Mouse (Mus musculus) liver, embryonic 16.5 days (tissue): ENCODE measurements around the gene Rundc1. TPM values are rescaled to one million over a fixed set of nuclear protein-coding genes. Genes with fewer than 3 reads are reported as not detected.
"Not testable (repeated sequence)": the region's sequence is repeated elsewhere in the genome, so short reads cannot be mapped to it uniquely, and the experiment has no call there.

Experiments used
- ATAC-seq: fragments of 200-750 bp; cut with Nextera tagmentation; 2 replicates; pipeline ENCODE4 v1.8.0; 2017; ENCODE audit warnings: low read depth, mild to moderate bottlenecking, moderate number of reproducible peaks, moderate library complexity
- H3K27ac ChIP-seq: fragments of 300-500 bp; sonication (generic); 2 replicates; pipeline ENCODE4 v1.5.1; 2014; ENCODE audit warnings: mild to moderate bottlenecking, low read length
- H3K27me3 ChIP-seq: fragments of 300-500 bp; sonication (generic); 2 replicates; pipeline ENCODE4 v1.6.1; 2014; ENCODE audit warnings: low read depth, low read length, mixed read lengths; ENCODE audit not compliant: control insufficient read depth, insufficient read depth
- H3K36me3 ChIP-seq: fragments of 300-500 bp; sonication (generic); 2 replicates; pipeline ENCODE4 v1.6.1; 2014; ENCODE audit warnings: mild to moderate bottlenecking; ENCODE audit not compliant: control insufficient read depth, insufficient read depth
- H3K4me1 ChIP-seq: fragments of 300-500 bp; sonication (generic); 2 replicates; pipeline ENCODE4 v1.6.1; 2014; ENCODE audit warnings: low read depth, low read length, mixed read lengths; ENCODE audit not compliant: control insufficient read depth
- H3K4me2 ChIP-seq: fragments of 300-500 bp; sonication (generic); 2 replicates; pipeline ENCODE4 v1.6.1; 2014; ENCODE audit warnings: low read depth, low read length, mixed read lengths
- H3K4me3 ChIP-seq: fragments of 300-500 bp; sonication (generic); 2 replicates; pipeline ENCODE4 v1.5.1; 2014; ENCODE audit warnings: low read depth, mild to moderate bottlenecking, low read length
- H3K9ac ChIP-seq: fragments of 300-500 bp; sonication (generic); 2 replicates; pipeline ENCODE4 v1.6.1; 2014; ENCODE audit warnings: low read depth, low read length
- H3K9me3 ChIP-seq: fragments of 300-500 bp; sonication (generic); replicated peaks from 2 replicates; pipeline ENCODE4 v1.6.1; 2016; ENCODE audit warnings: low read length; ENCODE audit not compliant: control insufficient read depth
- WGBS: fragments of 180-500 bp; shearing (Covaris S2); extraction: QIAGEN DNeasy Blood & Tissue Kit; methylation state at CpG from one replicate; pipeline ENCODE4 v1.1.7; 2014; ENCODE audit not compliant: insufficient replicate concordance; 5-methylcytosine and 5-hydroxymethylcytosine counted together
- polyA plus RNA-seq: library from polyadenylated mRNA; unstranded; fragments of >200 nt; fragmentation: Nextera tagmentation; extraction: Ambion mirVana; gene quantifications from 2 replicates; pipeline ENCODE4 v1.2.1, GENCODE M21; 2015

Rundc1 gene
- polyA plus RNA-seq, 1 experiment from 2014 or later: 4.7 TPM

DNA sequence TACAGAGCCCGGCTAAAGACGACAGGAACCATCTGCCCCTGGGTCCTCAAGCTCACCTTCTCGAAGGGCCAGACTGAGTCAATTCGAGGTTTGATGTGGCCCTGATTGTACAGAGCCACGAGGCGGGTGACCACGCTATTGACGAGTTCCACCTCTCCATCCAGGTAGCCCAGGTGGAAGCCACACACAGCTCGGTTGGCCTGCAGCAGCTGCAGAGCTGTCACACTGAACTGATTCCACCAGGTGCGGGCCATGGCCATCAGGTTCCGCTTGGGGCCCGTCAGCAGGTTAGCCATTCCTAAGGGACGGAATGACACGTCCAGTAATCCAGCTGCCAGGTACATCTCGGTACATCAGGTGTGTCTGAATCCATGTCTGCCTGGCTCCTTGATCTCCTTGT lies 35.4 kb downstream of the Rundc1 start:
- no peak for ATAC-seq
- Histone ChIP-seq H3K9ac (no peak overlapping the region), H3K4me3 (no peak overlapping the region), H3K4me2 (no peak overlapping the region), H3K27me3 (peaks cover 14% of the 10 kb centered on the region), H3K4me1 (peaks cover 30% of the 10 kb centered on the region), H3K27ac (no peak overlapping the region), H3K36me3 (no peaks in the 10 kb centered on the region; the same call in 1 of the 2 replicates), H3K9me3 (no peaks in the 10 kb centered on the region)
- 80% methylated on average over 15 of the region's 15 CpGs for WGBS

DNA sequence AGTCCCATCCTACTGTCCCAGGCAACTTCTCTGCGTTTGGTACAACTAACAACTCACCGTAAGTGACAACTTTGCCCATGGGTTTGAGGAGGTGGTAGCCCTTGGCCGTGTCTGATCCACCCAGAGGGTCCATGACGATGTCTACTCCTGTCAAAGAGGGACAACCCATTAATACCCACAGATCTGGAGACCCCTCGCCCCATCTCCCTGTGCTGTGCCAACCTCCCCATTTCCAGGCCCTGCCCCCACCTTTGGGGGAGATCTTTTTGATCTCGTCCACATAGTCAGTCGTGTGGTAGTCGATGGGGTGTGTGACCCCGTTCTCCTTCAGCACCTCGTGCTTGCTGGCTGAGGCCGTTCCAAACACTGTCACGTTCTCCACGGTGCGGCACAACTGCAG lies 37.3 kb downstream of the Rundc1 start:
- WGBS: 76% methylated on average over 14 of the region's 14 CpGs
- no peak overlapping the region for H3K4me3 ChIP-seq
- H3K27me3 ChIP-seq: peaks cover 29% of the 10 kb centered on the region
- H3K9me3 ChIP-seq: no peaks in the 10 kb centered on the region
- no peak for ATAC-seq
- no peaks in the 10 kb centered on the region; the same call in 1 of the 2 replicates for H3K36me3 ChIP-seq
- no peak overlapping the region for H3K4me2 ChIP-seq
- no peak overlapping the region for H3K27ac ChIP-seq
- no peak overlapping the region for H3K9ac ChIP-seq
- H3K4me1 ChIP-seq: peaks cover 45% of the 10 kb centered on the region

DNA sequence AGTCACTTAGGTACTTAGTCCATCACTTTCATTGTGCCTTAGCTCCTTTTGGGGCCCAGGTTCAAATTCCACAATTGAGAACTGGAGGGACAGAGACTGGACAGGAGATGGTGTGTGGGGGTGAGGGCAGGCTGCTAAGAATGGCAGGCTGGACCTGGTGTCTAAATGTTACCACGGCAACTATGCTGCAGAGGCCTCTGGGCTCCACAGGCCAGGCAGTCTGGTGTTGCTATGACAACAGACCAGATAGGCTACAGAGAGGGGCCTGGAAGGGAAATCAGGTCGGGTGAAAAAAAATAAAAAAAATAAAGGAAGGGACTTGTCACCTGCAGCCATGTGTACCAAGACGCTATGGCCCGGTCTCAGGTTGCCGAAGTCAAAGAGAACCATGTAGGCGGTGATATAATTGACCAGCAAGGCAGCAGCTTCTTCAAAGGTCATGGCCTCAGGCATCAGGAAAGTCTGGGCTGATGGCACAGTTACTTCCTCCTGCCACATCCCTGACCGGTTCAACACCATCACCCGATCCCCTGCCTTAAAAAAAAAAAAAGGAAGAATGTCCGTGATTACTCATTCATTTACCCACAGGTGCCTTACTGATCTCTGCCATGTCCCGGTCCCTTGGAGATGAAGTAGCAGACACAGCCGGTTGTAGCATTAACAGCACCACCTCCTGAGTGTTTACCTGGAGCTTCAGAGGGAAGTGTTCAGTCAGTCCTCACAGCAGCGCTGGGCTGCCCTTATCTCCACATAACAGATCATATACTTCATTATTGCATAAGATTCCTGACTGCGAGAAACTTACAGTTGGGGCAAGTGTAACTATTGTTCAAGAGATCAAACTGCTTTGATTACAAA lies 37.9 kb downstream of the Rundc1 start:
- Histone ChIP-seq H3K9ac (peak overlapping the region; percentile 21; the same call in 1 of the 2 replicates), H3K36me3 (no peaks in the 10 kb centered on the region), H3K9me3 (no peaks in the 10 kb centered on the region), H3K4me3 (no peak overlapping the region), H3K27ac (no peak overlapping the region), H3K4me2 (no peak overlapping the region), H3K27me3 (peaks cover 36% of the 10 kb centered on the region), H3K4me1 (peaks cover 50% of the 10 kb centered on the region)
- ATAC-seq: no peak
- 23% methylated on average over 13 of the region's 13 CpGs for WGBS

- ATAC-seq: no peak
- WGBS: 8% methylated on average over 12 of the region's 12 CpGs
- H3K4me1 ChIP-seq: peaks cover 56% of the 10 kb centered on the region
- H3K9me3 ChIP-seq: no peaks in the 10 kb centered on the region
- peak within 1 kb of the TSS; percentile 70 for H3K4me3 ChIP-seq
- peaks cover 50% of the 10 kb centered on the region for H3K27me3 ChIP-seq
- H3K27ac ChIP-seq: peak within 1 kb of the TSS; percentile 33
- peak within 1 kb of the TSS; percentile 61 for H3K9ac ChIP-seq
- peak within 1 kb of the TSS; percentile 84 for H3K4me2 ChIP-seq
- no peaks in the 10 kb centered on the region for H3K36me3 ChIP-seq
These were observed 39.6 kb downstream of the Rundc1 start, which contains the start of gene Rnd2 for GRCm38 (mm10) chr11:101464211-101465100. TSS of gene Rnd2 (plus strand) at chr11:101464999.

- H3K27me3 ChIP-seq: peaks cover 50% of the 10 kb centered on the region
- peak overlapping the region; percentile 33 for H3K27ac ChIP-seq
- WGBS: under 1% methylated on average over 51 of the region's 51 CpGs
- no peaks in the 10 kb centered on the region for H3K9me3 ChIP-seq
- H3K4me2 ChIP-seq: peak overlapping the region; percentile 84
- peak overlapping the region; percentile 70 for H3K4me3 ChIP-seq
- H3K36me3 ChIP-seq: no peaks in the 10 kb centered on the region
- peak; percentile 14 for ATAC-seq
- H3K4me1 ChIP-seq: peaks cover 56% of the 10 kb centered on the region
- peak overlapping the region; percentile 61 for H3K9ac ChIP-seq
These were observed 40.4 kb downstream of the Rundc1 start for GRCm38 (mm10) chr11:101465101-101465868.

DNA sequence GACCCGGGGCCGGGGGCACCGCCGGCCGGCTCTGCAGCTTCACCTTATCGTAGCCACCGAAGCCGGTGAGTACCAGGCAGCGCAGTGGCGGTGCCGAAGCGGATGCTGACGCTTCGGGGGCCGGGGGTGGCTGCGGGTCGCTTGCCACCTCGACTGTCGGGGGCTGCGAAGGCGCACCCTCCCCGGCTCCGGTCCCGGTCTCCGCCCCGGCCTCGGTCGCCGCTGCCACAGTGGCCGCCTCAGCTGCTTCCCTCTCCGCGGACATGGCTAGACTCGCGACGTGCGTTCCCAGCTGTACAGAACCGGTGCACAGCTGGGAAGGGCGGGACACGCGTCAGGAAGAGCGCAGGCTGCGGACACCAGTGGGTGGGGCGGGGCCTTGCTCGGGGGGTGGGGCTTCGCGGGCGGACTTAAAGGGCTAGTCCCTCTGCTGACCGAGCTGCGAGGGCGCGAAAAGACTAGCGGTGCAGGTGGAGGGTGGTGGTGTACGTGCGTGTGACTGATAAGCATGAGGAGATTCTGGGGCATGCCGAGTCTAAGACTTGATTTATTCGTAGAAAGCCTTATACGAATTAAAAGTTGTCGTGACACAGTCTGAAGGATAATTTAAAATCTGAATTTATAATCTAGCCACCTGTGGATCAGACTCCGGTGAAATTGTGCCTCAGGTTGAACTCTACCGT lies 41.1 kb downstream of the Rundc1 start, which contains the start of gene Vat1:
Gene Vat1, minus strand, starts transcription at position 362 of the 683 bp plus-strand sequence.
- under 1% methylated on average over 60 of the region's 60 CpGs for WGBS
- Histone ChIP-seq H3K27ac (peak within 1 kb of the TSS; percentile 33), H3K4me1 (peaks cover 56% of the 10 kb centered on the region), H3K9ac (peak within 1 kb of the TSS; percentile 61), H3K27me3 (peaks cover 50% of the 10 kb centered on the region), H3K4me3 (peak within 1 kb of the TSS; percentile 70), H3K36me3 (no peaks in the 10 kb centered on the region), H3K4me2 (peak within 1 kb of the TSS; percentile 84), H3K9me3 (no peaks in the 10 kb centered on the region)
- peak; percentile 67 for ATAC-seq

DNA sequence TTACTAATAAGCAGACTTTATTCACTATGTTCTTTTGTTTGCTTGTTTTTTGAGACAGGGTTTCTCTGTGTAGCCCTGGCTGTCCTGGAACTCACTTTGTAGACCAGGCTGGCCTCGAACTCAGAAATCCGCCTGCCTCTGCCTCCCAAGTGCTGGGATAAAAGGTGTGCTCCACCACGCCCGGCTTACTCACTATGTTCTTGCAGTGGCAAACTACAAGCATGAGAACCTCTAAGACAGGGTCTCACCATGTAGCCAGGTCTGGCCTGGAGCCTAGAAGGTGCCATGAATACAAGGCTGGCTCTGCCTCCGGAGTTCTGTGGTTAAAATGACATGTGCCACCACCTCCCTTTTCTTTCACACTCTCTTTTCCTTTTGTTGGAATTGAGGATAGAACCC lies 41.7 kb downstream of the Rundc1 start:
- WGBS: 47% methylated on average over 5 of the region's 5 CpGs
- H3K4me2 ChIP-seq: peak overlapping the region; percentile 84
- not testable (repeated sequence) for H3K9me3 ChIP-seq, H3K9ac ChIP-seq, ATAC-seq, H3K27ac ChIP-seq, H3K36me3 ChIP-seq
- H3K4me1 ChIP-seq: peaks cover 56% of the 10 kb centered on the region
- H3K4me3 ChIP-seq: peak overlapping the region; percentile 70
- peaks cover 54% of the 10 kb centered on the region for H3K27me3 ChIP-seq
